Mouse (Mus musculus): ENCODE measurements at regions not wholly inside any gene's neighbourhood (a gene's known extent, or its start where the extent isn't known, plus 50 kb on each side); places are given as distances from the start of the nearest gene placed in this dataset.
"Not testable (repeated sequence)": the region's sequence is repeated elsewhere in the genome, so short reads cannot be mapped to it uniquely, and the experiment has no call there.

DNA sequence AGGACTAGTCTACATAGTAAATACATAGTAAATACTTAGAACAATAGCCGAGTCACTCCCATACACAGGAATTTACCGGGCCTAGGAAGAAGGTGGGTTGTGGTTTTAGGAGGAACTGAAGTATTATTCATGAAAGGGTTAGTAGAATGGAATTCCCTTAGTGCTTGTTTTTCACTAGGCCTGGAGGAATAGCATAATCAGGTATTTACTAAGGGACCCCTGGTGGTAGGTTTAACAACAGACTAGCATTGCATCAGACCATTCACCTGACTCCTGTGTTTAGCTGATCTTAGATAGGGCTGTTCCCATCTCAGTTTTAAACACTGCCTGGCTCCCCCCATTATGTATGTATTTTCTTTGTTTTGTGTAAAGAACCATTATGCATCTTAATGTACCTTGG is 339.0 kb downstream of the Dync2h1 start:
- DNase-seq (ENCODE audit: low read depth, low spot score): not testable (repeated sequence)

DNA sequence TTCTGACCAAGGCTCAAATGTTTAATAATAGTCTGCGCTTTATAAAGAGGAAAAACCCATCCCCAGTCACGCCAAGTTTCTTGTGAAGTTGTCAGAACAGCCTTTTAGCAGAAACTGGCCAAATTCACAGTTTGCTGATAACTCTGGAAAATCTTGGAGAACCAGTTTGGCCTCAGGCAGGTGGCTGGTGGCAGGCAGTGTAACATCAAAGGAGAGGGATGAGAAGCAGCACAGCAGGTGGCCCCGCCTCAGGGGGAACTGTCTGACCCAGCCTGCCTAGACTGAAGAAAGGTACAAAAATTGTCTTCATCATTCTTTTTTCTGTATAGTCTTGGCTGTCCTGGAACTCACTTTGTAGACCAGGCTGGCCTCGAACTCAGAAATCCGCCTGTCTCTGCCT is 349.3 kb downstream of the Dync2h1 start:
- not testable (repeated sequence) for DNase-seq (ENCODE audit: low read depth, low spot score)

DNA sequence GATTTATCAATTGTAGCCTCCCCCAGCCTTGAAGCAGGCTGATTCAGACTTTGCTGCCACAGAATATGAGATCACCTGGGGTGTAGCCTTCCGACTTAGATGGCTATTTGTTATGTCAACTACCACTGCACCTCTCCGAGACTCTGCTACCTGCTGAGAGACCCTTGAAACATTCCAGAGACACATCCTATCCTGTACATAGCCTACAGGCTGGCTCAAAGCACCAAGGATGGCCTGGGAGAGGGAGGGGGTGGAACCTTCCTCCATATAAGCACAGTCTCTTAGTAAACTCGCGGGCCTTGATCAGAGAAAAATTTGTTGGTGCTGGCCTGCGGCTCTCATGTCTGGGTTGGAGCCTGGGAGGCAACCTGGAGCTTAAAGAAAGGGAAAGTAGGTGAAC is 349.8 kb downstream of the Dync2h1 start:
- no peak for DNase-seq (ENCODE audit: low read depth, low spot score)

DNA sequence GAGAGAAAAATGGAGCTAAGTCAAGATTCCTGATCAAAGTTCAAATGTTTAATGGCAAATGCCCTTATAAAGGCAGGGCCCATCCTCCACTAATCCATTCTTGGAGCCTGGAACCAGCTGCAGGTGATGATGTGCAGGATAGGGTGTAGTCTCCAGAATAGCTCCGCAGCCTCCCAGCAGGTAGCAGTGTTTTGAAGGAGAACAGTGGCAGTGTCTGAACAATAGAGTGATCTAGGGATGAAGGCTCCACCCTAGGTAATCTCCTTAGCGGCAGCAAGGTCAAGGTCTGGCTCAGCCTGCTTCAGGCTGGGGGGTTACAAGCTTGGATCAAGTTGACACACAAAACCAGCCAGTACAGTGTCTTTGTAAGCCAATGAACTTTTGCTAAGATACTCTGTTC is 351.4 kb downstream of the Dync2h1 start:
- no peak for DNase-seq (ENCODE audit: low read depth, low spot score)

DNA sequence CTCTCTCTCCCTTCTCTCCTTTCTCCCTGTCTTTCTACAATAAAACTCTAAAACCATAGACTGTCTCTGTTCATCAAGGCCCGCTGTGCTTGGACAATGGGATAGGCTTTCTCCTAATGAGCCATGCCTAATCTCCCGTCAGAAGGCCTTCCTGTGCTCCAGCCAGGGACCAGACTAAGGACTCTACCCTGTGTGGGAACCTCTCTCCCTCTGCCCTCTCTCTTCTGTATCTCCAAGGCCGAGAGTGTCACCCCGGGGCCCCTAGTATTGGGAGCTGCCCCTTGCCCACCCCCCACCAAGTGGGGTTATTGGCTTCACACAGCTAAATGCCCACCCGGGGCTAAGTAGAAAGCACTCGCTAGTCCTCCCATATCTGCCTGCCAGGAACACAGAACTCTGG is 352.6 kb downstream of the Dync2h1 start:
- not testable (repeated sequence) for DNase-seq (ENCODE audit: low read depth, low spot score)

DNA sequence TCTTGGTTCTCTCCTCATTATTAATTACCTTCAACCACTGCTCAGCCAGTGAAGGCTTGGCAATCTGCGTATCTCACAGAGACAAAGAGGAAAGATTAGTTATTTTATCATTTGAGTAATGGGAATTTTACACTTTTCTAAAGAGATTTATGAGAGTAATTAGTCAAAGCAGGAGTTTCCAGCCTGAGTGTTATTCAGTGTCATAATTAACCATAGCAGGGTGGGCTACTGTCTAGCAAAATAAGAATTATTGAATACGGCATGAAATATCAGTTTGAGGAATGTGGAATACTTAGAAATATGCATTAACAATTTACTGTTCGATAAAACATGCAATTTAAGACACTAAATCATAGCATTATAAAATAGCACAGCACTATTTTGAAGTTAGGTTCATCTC is 357.7 kb downstream of the Dync2h1 start:
- DNase-seq (ENCODE audit: low read depth, low spot score): no peak

DNA sequence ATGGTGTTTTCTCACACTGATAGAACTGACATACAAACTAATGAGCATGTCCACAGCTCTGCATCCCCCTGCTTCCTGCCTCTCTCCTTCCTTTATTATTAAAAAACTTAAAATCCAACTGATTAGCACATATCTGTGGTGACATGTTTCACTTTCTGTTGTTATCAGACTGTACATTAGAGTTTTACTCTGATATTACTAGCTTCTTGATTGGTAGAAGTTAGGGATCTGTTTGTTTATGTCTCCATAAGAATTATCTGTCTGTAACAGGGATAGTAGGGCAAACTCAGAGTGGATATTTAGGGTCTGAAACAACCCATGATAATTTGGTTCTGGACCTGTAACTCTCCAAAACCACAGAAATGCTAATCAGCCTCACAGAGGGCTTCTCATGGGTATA is 358.6 kb downstream of the Dync2h1 start:
- DNase-seq (ENCODE audit: low read depth, low spot score): no peak

DNA sequence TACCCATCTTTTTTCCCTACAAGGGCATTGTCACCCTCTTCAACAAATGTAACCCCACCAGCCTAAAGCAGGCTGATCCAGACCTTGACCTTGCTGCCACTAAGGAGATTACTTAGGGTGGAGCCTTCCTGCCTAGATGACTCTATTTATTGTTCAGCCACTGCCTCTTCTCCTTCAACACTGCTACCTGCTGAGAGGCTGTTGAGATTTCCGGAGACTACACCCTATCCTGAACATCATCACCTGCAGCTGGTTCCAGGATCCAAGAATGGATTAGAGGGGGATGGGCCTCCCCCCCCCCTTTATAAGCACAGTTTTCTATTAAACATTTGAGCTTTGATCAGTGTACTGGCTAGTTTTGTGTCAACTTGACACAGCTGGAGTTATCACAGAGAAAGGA is 360.3 kb downstream of the Dync2h1 start:
- not testable (repeated sequence) for DNase-seq (ENCODE audit: low read depth, low spot score)

DNA sequence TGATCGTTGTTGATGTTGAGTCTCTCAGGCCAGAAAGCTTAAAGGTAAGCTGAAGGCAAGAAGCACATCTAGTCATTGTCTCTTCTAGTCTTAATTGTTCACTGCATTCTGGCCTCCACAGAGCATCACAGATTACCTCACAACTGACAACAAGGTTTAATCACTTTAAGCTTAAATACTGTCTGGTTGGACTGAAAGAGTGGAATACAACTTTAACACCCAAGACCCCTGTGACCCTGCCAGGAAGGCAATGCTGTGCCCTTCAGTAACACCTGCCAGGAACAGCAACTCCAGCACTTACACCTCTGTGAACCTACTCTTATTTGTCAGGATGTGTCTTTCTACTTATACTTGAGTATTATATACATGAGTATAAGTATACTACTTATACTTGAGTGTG is 360.7 kb downstream of the Dync2h1 start:
- no peak for DNase-seq (ENCODE audit: low read depth, low spot score)

DNA sequence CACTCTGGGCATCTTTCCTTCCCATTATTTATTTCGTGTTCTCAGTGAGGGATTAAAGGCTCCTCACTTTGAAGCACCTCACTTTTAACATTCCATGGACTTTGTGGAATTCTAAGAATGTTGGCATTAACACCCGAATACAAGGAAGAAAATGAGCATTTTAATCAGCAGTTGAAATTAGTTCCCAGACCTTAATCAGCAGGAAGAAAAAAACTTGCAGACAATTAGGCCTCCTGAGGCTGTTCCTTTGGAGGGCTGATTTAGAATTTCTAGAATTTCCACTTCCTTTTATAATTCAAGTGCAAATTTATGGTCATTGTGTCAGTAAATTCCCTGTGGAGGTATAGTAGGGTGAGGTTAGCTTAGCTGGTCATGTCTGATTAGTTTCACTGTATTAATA is 407.6 kb downstream of the Dync2h1 start:
- no peak for DNase-seq (ENCODE audit: low read depth, low spot score)

DNA sequence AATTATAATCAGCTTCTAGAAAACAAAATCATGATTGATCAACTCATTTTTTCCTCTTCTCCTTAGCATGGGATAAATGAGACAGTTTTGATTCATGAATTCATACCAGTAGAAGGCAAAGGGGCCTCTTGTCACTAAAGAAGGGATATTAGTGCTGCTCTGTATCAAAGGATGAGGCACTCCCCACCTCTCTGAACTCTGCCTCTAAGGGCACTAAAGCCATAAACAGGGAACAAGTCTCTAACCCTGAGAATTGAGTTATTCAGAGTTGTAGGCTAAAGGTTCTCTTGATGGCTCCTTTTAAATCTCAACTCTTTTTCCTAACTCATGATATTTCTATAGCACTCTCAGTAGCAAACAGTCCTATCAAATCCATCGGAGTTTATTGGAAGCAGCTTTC is 442.8 kb downstream of the Dync2h1 start:
- no peak for DNase-seq (ENCODE audit: low read depth, low spot score)

DNA sequence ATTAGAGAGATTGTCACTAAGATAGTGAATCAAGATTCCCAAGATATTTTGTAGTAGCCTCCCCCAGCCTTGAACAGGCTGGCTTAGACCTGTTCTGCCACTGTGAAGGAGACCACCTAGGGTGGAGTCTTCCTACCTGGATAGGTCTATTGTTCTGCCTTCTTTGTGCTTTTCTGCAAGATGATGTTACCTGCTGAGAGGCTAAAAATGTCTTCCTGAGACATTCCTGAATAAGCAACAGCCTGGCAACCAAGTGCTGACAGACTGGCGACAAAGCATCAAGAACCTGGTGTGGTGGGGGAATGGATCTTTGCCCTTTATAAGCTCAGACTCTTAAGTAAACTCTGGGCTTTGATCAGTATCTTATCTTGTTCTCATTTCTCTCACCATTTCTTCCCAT is 447.8 kb downstream of the Dync2h1 start:
- DNase-seq (ENCODE audit: low read depth, low spot score): peak; percentile 11

DNA sequence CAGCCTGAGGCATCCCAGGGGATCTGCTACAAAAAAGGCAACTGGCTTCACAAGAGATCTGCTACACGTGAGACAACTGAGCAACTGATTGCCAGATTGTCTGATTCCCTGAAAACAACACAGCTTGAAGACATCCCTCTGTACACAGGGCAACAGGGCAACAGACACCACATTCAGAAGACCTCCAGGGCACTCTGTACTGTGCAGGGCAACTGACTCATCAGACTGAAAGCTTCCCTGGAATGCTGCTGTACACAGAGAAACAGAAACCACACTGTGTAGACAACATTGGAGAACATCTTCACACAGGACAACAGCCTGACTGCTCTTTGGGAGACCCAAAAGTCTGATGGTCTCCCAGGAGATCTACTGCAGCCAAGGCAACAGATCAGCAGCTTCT is 456.8 kb upstream of the Ddi1 start:
- no peak for DNase-seq (ENCODE audit: low read depth, low spot score)

DNA sequence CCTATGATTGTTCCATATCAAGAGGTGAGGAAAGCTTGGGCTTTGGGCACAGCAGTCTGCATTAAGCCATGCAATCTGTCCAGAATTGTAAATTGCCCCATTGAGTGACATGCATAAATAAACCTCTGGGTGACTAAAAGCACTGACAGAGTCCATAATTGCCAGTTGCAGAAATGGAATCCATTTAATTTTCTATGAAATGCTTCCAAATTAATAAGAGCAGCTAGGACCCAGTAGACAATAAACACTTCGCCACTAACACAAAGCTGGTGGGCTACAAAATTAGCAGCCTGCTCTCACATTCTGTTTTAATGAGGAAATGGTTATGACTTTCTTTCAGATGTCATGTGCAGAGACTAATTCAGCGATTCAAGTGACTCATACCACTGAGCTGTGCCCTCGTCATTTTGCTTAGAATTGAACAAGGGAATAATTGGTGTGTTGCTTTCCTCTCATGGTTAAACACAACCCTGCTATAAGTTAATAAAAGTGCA is 407.6 kb upstream of the Ddi1 start:
- DNase-seq (ENCODE audit: low read depth, low spot score): no peak

DNA sequence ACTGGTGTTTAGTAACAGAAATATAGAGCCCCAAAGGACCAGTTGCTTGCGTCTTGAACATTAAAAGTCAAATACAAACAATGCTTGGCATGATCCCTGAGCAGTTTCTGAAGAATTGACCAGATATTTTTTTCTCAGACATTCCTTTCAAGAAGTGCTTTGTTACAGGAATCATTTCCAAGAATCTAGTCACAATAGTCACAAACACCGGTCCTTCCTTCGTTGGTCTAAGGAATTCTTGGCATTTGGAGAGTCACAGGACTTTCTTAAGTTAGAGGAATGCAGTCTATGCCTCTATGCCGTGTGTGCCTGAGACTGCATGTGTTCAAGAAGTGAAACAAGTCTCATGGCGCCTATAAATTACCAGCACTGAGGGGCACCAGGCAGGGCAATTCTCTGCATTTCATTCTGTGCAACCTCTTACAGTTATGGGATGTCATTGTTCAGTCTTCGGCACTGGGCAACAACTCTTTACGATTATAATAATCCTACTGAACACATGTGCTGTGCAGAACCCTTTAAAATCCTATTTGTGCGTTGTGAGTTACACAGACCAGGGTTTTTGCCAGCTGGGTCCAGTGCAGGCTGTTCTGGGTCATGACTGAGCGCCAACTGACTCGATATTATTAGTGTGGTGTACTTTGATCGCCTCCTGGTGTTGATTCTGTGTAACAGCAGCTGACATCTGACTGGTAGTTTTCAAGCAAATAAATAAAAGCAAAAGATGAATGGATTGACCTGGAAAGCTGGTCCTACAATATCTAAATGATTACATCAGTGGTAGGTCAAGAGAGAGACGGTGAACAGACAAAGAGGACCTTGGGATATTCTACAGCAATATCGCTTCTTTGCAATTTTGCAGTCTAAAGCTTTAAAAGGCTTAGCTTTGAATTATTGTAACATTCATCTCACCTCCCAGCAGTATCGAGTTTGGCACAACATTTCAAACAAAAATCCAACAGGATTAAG is 398.6 kb upstream of the Ddi1 start:
- DNase-seq (ENCODE audit: low read depth, low spot score): peak; percentile 3

DNA sequence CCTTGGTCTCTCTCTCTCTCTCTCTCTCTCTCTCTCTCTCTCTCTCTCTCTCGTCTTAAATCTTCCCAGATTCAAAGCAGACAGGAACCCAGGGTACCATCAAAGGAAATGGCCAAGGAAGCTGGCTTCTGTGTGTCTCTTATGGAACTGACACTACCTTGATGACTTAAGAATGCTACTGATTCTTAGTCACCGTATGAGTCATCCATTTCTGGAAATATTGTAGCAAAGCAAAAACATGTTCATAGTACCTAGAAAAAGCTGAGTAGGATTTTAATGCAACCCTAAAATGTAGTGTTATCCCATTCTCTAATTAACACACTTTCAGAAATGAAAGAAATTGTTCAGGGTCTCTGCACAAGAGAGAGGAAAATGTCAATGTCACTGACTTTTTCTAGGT is 396.0 kb upstream of the Ddi1 start:
- DNase-seq (ENCODE audit: low read depth, low spot score): no peak

DNA sequence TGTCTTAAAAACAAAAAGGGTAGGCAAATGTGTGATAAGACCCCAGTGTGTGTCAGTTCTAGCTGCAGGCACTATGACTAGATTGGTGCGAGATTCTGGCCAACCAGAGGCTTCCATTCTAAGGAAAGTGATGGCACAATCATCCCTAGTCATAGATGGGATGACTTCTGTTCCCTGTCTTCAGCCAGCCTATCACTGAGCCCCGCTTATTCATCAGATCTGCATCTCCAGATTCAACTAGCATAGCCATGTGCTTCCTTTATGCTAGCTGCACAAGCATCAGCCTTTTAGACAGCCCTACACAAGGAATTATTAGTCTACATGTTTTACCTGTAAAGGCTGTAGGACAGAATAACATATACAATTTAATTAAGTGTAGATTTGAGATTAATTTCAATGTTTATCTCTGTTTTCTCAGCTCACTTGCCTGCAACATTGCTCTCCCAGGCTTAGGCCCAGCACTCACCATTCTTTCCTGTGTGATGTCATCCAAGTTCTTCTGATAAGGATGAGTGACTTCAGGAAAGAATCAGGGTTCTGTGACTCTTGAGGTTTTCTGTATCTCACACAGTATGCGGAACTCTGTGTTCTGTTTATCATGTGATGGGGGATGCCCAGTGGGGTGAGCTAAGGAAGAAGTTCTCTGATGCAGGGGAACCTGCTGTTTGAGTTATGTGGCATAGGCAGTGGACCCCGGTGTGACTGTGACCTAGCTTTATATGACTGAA is 382.8 kb upstream of the Ddi1 start:
- DNase-seq (ENCODE audit: low read depth, low spot score): no peak

DNA sequence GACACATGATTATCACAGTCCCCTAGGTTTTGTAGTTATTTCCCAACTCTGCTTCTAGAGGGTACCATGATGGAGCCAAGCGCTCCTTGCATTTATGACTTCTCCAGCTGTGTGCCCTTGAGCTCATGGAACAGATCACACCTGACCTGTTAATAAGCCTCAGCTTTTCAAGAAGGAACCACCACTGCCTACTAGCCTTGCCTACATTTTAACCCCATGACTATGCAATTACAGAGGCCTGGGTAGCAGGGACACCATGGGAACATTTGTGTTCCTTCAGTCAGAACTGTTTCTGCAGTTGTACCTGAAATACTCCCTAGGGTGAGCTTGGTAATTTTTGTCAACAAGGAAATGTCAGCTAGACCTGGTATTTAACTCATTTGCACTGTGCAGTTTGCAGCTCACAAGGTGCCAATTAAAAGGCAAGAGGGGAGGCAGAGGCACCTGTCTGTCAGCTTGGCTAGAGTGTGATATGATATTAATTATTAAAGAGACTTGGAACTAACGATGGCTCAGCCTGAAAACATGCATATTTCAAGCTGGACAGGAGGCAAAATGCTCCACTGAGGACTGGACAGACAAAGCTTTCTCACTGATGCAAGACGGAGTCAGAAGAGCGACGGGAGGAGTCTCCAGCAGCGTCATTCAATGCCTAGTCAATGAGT is 382.1 kb upstream of the Ddi1 start:
- no peak for DNase-seq (ENCODE audit: low read depth, low spot score)

DNA sequence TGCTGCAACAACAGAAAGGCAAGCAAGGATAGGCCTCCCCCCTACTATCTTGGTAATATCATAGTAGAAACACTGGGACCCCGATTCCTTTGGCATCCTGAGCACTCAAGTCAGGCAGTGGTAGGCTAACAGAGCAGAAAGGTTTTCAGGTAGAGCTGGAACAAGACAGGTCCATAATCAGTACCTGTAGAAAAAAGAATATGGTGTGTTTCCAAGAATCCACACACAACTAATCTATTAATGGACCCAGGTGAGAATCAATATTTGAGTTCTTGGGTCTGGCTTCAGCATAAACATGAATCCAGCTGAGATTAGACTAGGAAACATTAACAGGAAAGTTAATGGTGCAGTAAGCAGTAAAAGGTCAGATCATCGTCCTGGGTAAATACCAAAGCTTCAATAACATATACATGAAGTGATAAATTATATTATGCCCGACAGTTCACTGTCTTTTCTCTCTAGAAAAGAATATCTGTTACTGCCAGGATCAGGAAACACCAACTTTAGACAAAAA is 376.2 kb upstream of the Ddi1 start:
- DNase-seq (ENCODE audit: low read depth, low spot score): no peak

DNA sequence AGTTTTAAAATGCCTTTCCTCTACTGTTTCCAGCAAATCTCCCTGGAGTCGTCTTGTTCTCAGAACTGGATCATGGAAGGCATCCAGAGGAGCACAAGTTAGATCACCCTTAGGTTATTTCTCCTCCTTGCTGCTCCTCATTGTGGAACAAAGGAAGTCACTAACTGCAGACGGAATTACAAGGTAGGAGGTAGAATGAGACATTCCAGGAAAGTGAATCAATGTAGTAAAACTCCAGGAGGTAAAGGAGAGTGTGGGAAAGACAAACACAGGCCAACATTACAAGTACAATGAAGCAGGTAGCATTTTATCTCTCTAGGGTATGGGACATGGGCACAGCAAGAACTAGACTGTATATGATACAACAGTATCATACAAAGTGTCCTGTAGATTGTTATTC is 375.7 kb upstream of the Ddi1 start:
- no peak for DNase-seq (ENCODE audit: low read depth, low spot score)

DNA sequence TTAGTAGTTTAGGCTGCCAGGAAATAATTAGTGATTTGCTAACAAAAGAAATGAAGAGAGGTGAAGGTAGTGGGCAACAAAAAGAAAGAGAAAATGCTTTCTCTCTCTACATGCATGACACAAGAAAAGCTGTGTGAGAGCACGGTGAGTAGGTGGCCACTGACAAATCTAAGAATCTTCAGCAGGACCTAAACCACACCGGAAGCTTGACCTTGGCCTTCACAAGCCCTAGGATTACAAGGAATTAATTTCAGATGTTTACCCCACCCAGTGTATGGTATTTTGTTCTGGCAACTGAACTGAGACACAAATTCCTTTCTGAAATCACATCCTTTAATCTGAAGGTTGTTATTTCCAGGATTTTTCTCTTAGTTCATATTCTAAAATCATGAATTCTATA is 347.5 kb upstream of the Ddi1 start:
- DNase-seq (ENCODE audit: low read depth, low spot score): no peak

DNA sequence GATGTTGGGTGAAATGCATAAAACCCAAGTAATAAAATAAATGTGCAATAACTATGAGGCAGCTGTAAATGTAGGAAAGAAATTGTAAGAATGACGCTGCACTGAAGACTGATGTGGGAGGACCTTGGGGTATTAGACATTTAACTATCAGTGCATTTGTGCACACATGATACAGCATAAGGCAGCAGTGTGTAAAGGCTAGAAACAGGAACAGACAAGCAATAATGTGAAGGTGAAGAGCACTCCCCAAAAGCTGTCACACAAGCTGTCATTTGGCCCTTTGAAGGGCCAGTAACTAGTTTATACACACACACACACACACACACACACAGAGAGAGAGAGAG is 339.6 kb upstream of the Ddi1 start:
- no peak for DNase-seq (ENCODE audit: low read depth, low spot score)
